27 mouse cellular contexts compared by ENCODE assay signal in the genomic region with DNA sequence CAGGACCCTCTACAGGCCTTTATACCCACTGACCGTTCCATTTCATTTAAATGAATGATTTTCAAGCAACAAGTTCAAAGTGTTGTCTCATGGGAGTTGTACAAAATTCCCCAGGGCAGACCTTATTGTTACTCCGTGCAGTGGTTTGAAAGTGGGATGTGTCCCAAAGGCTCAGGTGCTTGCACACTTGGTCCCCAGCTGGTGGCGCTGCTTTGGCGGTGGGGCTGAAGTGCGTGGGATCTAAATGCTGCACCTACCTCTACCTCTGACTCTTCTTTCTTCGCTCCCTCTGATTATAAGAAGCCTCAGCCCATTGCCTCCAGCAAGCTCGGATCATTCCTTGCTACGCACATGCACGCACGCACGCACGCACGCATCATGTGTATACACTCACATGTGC.
DNase-seq lines count a peak whose midpoint lies in the region; ATAC-seq and TF ChIP-seq lines count a peak whose summit lies in the region.
"Had no signal": no experiment of that assay in that cellular context is flagged by ENCODE, and none has a peak within 500 bp of the region (broad histone marks: within the 10 kb centered on the region; RNA-seq: fewer than 3 reads in every experiment).

No protein-coding gene starts in this region.

- no peak for DNase-seq in heart, postnatal 25 days (ENCODE audit: low spot score)
- DNase-seq in kidney, postnatal 0 days (ENCODE audit: low spot score), result no peak
- DNase-seq in kidney, adult 11 months, result no peak
- DNase-seq in WW6 (ENCODE audit: low read depth, low spot score), result peak; percentile 33
- no peak for DNase-seq in adrenal gland, postnatal 4 days (ENCODE audit: low spot score in 2 of 2)
- no peak for DNase-seq in left cerebral cortex, adult 11 months (ENCODE audit: low spot score)
- DNase-seq: adrenal gland, postnatal 36 days; cerebellum, adult 11 months; cerebellum, adult 9-11 months; forebrain, postnatal 0 days; gastrocnemius, postnatal 25 days; heart, postnatal 14 days; layer of hippocampus, adult 9-11 months; liver, embryonic 13.5 days; retina, postnatal 1 day; right cerebral cortex, postnatal 25 days; spleen, adult 18-20 months had no signal

- H3K27me3 ChIP-seq in heart, embryonic 13.5 days (replicated peaks), result peaks cover 3% of the 10 kb centered on the region; the same call in 1 of the 2 replicates
- no peaks in the 10 kb centered on the region for H3K27me3 ChIP-seq in kidney, postnatal 0 days (ENCODE audit: insufficient read depth, low read length)
- no peaks in the 10 kb centered on the region for H3K27me3 ChIP-seq in C2C12 (ENCODE audit: control insufficient read depth, insufficient read depth, insufficient read length)
- H3K27me3 ChIP-seq: liver, embryonic 13.5 days; midbrain, embryonic 15.5 days had no signal

- peak; percentile 23; the same call in 1 of the 2 replicates for TF ChIP-seq CTCF in kidney, postnatal 0 days (IDR thresholded peaks at IDR 0.05; ENCODE audit: low read depth)
- peak; percentile 2 for TF ChIP-seq CTCF in C2C12 (IDR thresholded peaks at IDR 0.05; ENCODE audit: control insufficient read depth, insufficient read depth, insufficient read length)

- no peak overlapping the region for H3ac ChIP-seq in C2C12 (ENCODE audit: control insufficient read depth, insufficient read length, low read depth)

- intact Hi-C loops in heart, postnatal 25 days (cut with DNase I), result no loop called here

- no peaks in the 10 kb centered on the region for H3K36me3 ChIP-seq in heart, embryonic 13.5 days
- no peaks in the 10 kb centered on the region for H3K36me3 ChIP-seq in kidney, postnatal 0 days (ENCODE audit: insufficient read depth, low read length)
- no peaks in the 10 kb centered on the region for H3K36me3 ChIP-seq in C2C12 (ENCODE audit: control insufficient read depth, insufficient read depth)
- H3K36me3 ChIP-seq: embryonic facial prominence, embryonic 10.5 days; heart, embryonic 12.5 days; liver, embryonic 13.5 days; midbrain, embryonic 15.5 days; neural tube, embryonic 13.5 days had no signal

- H3K4me1 ChIP-seq in heart, embryonic 13.5 days, result peaks cover 3% of the 10 kb centered on the region; the same call in 1 of the 2 replicates
- peaks cover 22% of the 10 kb centered on the region; the same call in 1 of the 2 replicates for H3K4me1 ChIP-seq in kidney, postnatal 0 days (replicated peaks; ENCODE audit: insufficient read depth, low read length)
- H3K4me1 ChIP-seq: liver, embryonic 13.5 days had no signal

- WGBS in heart, embryonic 13.5 days, result 83% methylated on average over 13 of the region's 13 CpGs
- WGBS in kidney, postnatal 0 days, result 84% methylated on average over 13 of the region's 13 CpGs

- no peak overlapping the region for H3K4me2 ChIP-seq in heart, embryonic 13.5 days
- H3K4me2 ChIP-seq in kidney, postnatal 0 days (ENCODE audit: low read length), result no peak overlapping the region
- H3K4me2 ChIP-seq: heart, embryonic 12.5 days; hindbrain, embryonic 14.5 days; liver, embryonic 13.5 days; lung, embryonic 14.5 days; midbrain, embryonic 15.5 days; neural tube, embryonic 13.5 days had no signal

- peak overlapping the region; percentile 15; the same call in 1 of the 2 replicates for H3K27ac ChIP-seq in heart, embryonic 13.5 days (replicated peaks)
- no peak overlapping the region for H3K27ac ChIP-seq in kidney, postnatal 0 days
- H3K27ac ChIP-seq: hindbrain, embryonic 14.5 days; liver, embryonic 13.5 days; midbrain, embryonic 15.5 days; neural tube, embryonic 13.5 days had no signal

- no peak overlapping the region for H3K9ac ChIP-seq in heart, embryonic 13.5 days
- no peak overlapping the region for H3K9ac ChIP-seq in kidney, postnatal 0 days (ENCODE audit: low read depth, low read length)
- H3K9ac ChIP-seq: forebrain, postnatal 0 days; heart, embryonic 12.5 days; hindbrain, embryonic 14.5 days; liver, embryonic 13.5 days; lung, embryonic 14.5 days; midbrain, embryonic 15.5 days; neural tube, embryonic 13.5 days had no signal

- ATAC-seq in heart, embryonic 13.5 days (ENCODE audit: extremely low read depth, insufficient number of reproducible peaks, low FRiP score, low TSS enrichment), result no peak
- no peak for ATAC-seq in kidney, postnatal 0 days (replicated peaks; ENCODE audit: low FRiP score, low read depth)
- ATAC-seq: forebrain, postnatal 0 days; inflammation-experienced regulatory T-cells, adult 6 months; midbrain, embryonic 15.5 days had no signal

- H3K9me3 ChIP-seq in heart, embryonic 13.5 days, result no peaks in the 10 kb centered on the region
- H3K9me3 ChIP-seq in kidney, postnatal 0 days (replicated peaks; ENCODE audit: low read length), result no peaks in the 10 kb centered on the region
- H3K9me3 ChIP-seq: embryonic facial prominence, embryonic 10.5 days; heart, embryonic 12.5 days; liver, embryonic 13.5 days; midbrain, embryonic 15.5 days; neural tube, embryonic 13.5 days had no signal

- no peaks in the 10 kb centered on the region for H3K79me2 ChIP-seq in C2C12 (ENCODE audit: control insufficient read depth, insufficient read depth)

- H3K79me3 ChIP-seq in C2C12 (ENCODE audit: low read depth), result no peaks in the 10 kb centered on the region

- H3K4me3 ChIP-seq in heart, embryonic 13.5 days, result no peak overlapping the region
- H3K4me3 ChIP-seq in kidney, postnatal 0 days (replicated peaks; ENCODE audit: low read depth, low read length), result no peak overlapping the region
- no peak overlapping the region for H3K4me3 ChIP-seq in C2C12 (ENCODE audit: insufficient read depth, poor library complexity, severe bottlenecking)
- H3K4me3 ChIP-seq: embryonic facial prominence, embryonic 10.5 days; heart, embryonic 12.5 days; liver, embryonic 13.5 days; midbrain, embryonic 15.5 days; myocyte; neural tube, embryonic 13.5 days had no signal

TF ChIP-seq in C2C12, 6 proteins besides CTCF, POLR2A, EP300 and RAD21:
- no peak for TF ChIP-seq USF1 (IDR thresholded peaks at IDR 0.05; ENCODE audit: low read depth)
- no peak for TF ChIP-seq MYOD1 (IDR thresholded peaks at IDR 0.05; ENCODE audit: control insufficient read depth, insufficient read length, low read depth)
- TF ChIP-seq MAX (IDR thresholded peaks at IDR 0.05), result no peak
- no peak for TF ChIP-seq FOSL1 (IDR thresholded peaks at IDR 0.05; ENCODE audit: insufficient read depth, low read length, poor library complexity, severe bottlenecking)
- TF ChIP-seq CEBPB (IDR thresholded peaks at IDR 0.05; ENCODE audit: low read depth), result no peak
- no peak for TF ChIP-seq MYOG (IDR thresholded peaks at IDR 0.05; ENCODE audit: control insufficient read depth, extremely low read depth, insufficient read length)
TF ChIP-seq in C2C12: peak in this region for 0.
